Mouse (Mus musculus) kidney, postnatal 10 days (tissue): ENCODE measurements around the gene Pphln1.
"Not testable (repeated sequence)": the region's sequence is repeated elsewhere in the genome, so short reads cannot be mapped to it uniquely, and the experiment has no call there.

Experiments
- DNase-seq: peaks from one replicate; pipeline ENCODE4 v3.0.0; 2021; ENCODE audit warnings: mixed read lengths

The Pphln1 gene

GRCm38 (mm10) chr15:93397826-93398698, at the start of gene Pphln1, which contains the start of gene Zcrb1:
Gene Pphln1, plus strand, starts transcription at chr15:93398350.
Gene Zcrb1, minus strand, starts transcription at chr15:93398334.
- DNase-seq = peak; percentile 91

- no peak for DNase-seq
These were observed 39.6 kb upstream of the Pphln1 start for GRCm38 (mm10) chr15:93358346-93359095.

- DNase-seq = peak; percentile 64
These were observed 32.6 kb upstream of the Pphln1 start for GRCm38 (mm10) chr15:93365561-93365960.

GRCm38 (mm10) chr15:93368558-93368957, 29.6 kb upstream of the Pphln1 start:
- DNase-seq = peak; percentile 22

- no peak for DNase-seq
These were observed 26.3 kb upstream of the Pphln1 start for GRCm38 (mm10) chr15:93371838-93372237.

GRCm38 (mm10) chr15:93372525-93373119, 25.5 kb upstream of the Pphln1 start:
- DNase-seq = not testable (repeated sequence)

- no peak for DNase-seq
These were observed 22.5 kb upstream of the Pphln1 start for GRCm38 (mm10) chr15:93375696-93376095.

GRCm38 (mm10) chr15:93379177-93379576, 19.0 kb upstream of the Pphln1 start:
- DNase-seq = no peak

- no peak for DNase-seq
These were observed 16.8 kb upstream of the Pphln1 start for GRCm38 (mm10) chr15:93381337-93381736.

GRCm38 (mm10) chr15:93397269-93397668, 881 bp upstream of the Pphln1 start:
- no peak for DNase-seq

- peak; percentile 22 for DNase-seq
These were observed 770 bp downstream of the Pphln1 start for GRCm38 (mm10) chr15:93398699-93399540.

GRCm38 (mm10) chr15:93401446-93401845, 3.3 kb downstream of the Pphln1 start:
- DNase-seq = no peak

- no peak for DNase-seq
These were observed 4.6 kb downstream of the Pphln1 start for GRCm38 (mm10) chr15:93402730-93403129.

- DNase-seq = no peak
These were observed 6.7 kb downstream of the Pphln1 start for GRCm38 (mm10) chr15:93404849-93405248.

- no peak for DNase-seq
These were observed 7.4 kb downstream of the Pphln1 start for GRCm38 (mm10) chr15:93405446-93405986.

- DNase-seq = no peak
These were observed 8.3 kb downstream of the Pphln1 start for GRCm38 (mm10) chr15:93406492-93406891.

- DNase-seq = no peak
These were observed 14.3 kb downstream of the Pphln1 start for GRCm38 (mm10) chr15:93412445-93412844.

- no peak for DNase-seq
These were observed 16.3 kb downstream of the Pphln1 start for GRCm38 (mm10) chr15:93414456-93414855.

- no peak for DNase-seq
These were observed 18.1 kb downstream of the Pphln1 start for GRCm38 (mm10) chr15:93416300-93416699.

- DNase-seq = peak; percentile 21
These were observed 22.4 kb downstream of the Pphln1 start for GRCm38 (mm10) chr15:93420596-93420995.

GRCm38 (mm10) chr15:93422537-93422936, 24.4 kb downstream of the Pphln1 start:
- DNase-seq = no peak

GRCm38 (mm10) chr15:93433811-93434210, 35.7 kb downstream of the Pphln1 start:
- DNase-seq = peak; percentile 50
